Mouse (Mus musculus) MEL (cell line): ENCODE data around the gene Ncam1. TPM values are rescaled to one million over a fixed set of nuclear protein-coding genes. Genes with fewer than 3 reads are reported as not detected.

ENCODE experiments used
- DNase-seq: peaks from one replicate; pipeline ENCODE4 v3.0.0; 2011; ENCODE audit warnings: low read depth, low spot score
- H3K27ac ChIP-seq: 2 replicates; pipeline ENCODE4 v1.5.1; 2012; ENCODE audit warnings: low read depth, mild to moderate bottlenecking, control low read depth, low read length, moderate library complexity; ENCODE audit not compliant: control insufficient read depth
- H3K27me3 ChIP-seq, 2 experiments: fragments of 150-350 bp in 1 of 2; sonication (generic) in 1 of 2; 2 replicates each; pipeline ENCODE4 v1.6.1; 2012; ENCODE audit warnings: low read length in 2 of 2, mild to moderate bottlenecking in 2 of 2, improper control_type of control experiment in 1 of 2, moderate library complexity in 1 of 2; ENCODE audit not compliant: insufficient read depth in 2 of 2, control insufficient read depth in 1 of 2
- H3K36me3 ChIP-seq, 2 experiments: 2 replicates each; pipeline ENCODE4 v1.6.1; 2012 to 2014; ENCODE audit warnings: low read length in 2 of 2, improper control_type of control experiment in 1 of 2, inconsistent platforms in 1 of 2, mild to moderate bottlenecking in 1 of 2; ENCODE audit not compliant: insufficient read depth in 2 of 2, control insufficient read depth in 1 of 2
- H3K4me1 ChIP-seq, 2 experiments: fragments of 150-350 bp in 1 of 2; sonication (generic) in 1 of 2; 2 replicates each; pipeline ENCODE4 v1.6.1; 2012; ENCODE audit warnings: low read length in 2 of 2, improper control_type of control experiment in 1 of 2, mild to moderate bottlenecking in 1 of 2; ENCODE audit not compliant: insufficient read depth in 2 of 2, control insufficient read depth in 1 of 2
- H3K4me3 ChIP-seq, 2 experiments: fragments of 150-350 bp in 1 of 2; sonication (generic) in 1 of 2; 2 replicates each; pipeline ENCODE4 v1.5.1; 2012; ENCODE audit warnings: low read depth in 2 of 2, low read length in 2 of 2, mild to moderate bottlenecking in 2 of 2, moderate library complexity in 2 of 2, control low read depth in 1 of 2, improper control_type of control experiment in 1 of 2; ENCODE audit not compliant: control insufficient read depth in 1 of 2, insufficient read depth in 1 of 2
- H3K79me2 ChIP-seq: 2 replicates; pipeline ENCODE4 v1.6.1; 2012; ENCODE audit warnings: mild to moderate bottlenecking, low read length, moderate library complexity; ENCODE audit not compliant: control insufficient read depth, poor library complexity, insufficient read depth
- H3K9ac ChIP-seq: 2 replicates; pipeline ENCODE4 v1.6.1; 2012; ENCODE audit warnings: low read depth, mild to moderate bottlenecking, control low read depth, low read length, moderate library complexity; ENCODE audit not compliant: control insufficient read depth, poor library complexity, severe bottlenecking
- H3K9me3 ChIP-seq: fragments of 150-350 bp; sonication (generic); replicated peaks from 2 replicates; pipeline ENCODE4 v1.6.1; 2012; ENCODE audit warnings: mild to moderate bottlenecking, low read length, improper control_type of control experiment, moderate library complexity; ENCODE audit not compliant: insufficient read depth
- BHLHE40 ChIP-seq: IDR thresholded peaks from 2 replicates; pipeline ENCODE4 v1.6.1; 2012; ENCODE audit warnings: low read depth, mild to moderate bottlenecking, inconsistent platforms, low read length, improper control_type of control experiment, borderline replicate concordance
- E2F4 ChIP-seq: IDR thresholded peaks from 2 replicates; pipeline ENCODE4 v1.6.1; 2011; ENCODE audit warnings: low read depth, low read length, improper control_type of control experiment, borderline replicate concordance
- GABPA ChIP-seq: IDR thresholded peaks from 2 replicates; pipeline ENCODE4 v1.6.1; 2012; ENCODE audit warnings: low read depth, mild to moderate bottlenecking, inconsistent platforms, low read length, improper control_type of control experiment, moderate library complexity
- HCFC1 ChIP-seq: IDR thresholded peaks from 2 replicates; pipeline ENCODE4 v1.6.1; 2012; ENCODE audit warnings: low read depth, mild to moderate bottlenecking, inconsistent platforms, low read length, improper control_type of control experiment, moderate library complexity
- KAT2A ChIP-seq: conservative IDR thresholded peaks from 2 replicates; pipeline ENCODE4 v1.6.1; 2012; ENCODE audit warnings: low read depth, low read length, improper control_type of control experiment, inconsistent platforms
- MEF2A ChIP-seq: IDR thresholded peaks from 2 replicates; pipeline ENCODE4 v1.6.1; 2014; ENCODE audit warnings: low read depth, mild to moderate bottlenecking, inconsistent platforms, low read length, improper control_type of control experiment; ENCODE audit not compliant: poor library complexity, insufficient replicate concordance, severe bottlenecking; ENCODE audit errors: extremely low read depth
- MYB ChIP-seq: IDR thresholded peaks from 2 replicates; pipeline ENCODE4 v1.6.1; 2011; ENCODE audit warnings: mild to moderate bottlenecking, low read depth, low read length, improper control_type of control experiment
- MYC ChIP-seq: IDR thresholded peaks from 2 replicates; pipeline ENCODE4 v1.6.1; 2011; ENCODE audit warnings: low read depth, mild to moderate bottlenecking, low read length, improper control_type of control experiment, moderate library complexity
- NELFE ChIP-seq: IDR thresholded peaks from 2 replicates; pipeline ENCODE4 v1.6.1; 2011; ENCODE audit warnings: low read depth, low read length, improper control_type of control experiment
- NRF1 ChIP-seq: IDR thresholded peaks from 2 replicates; pipeline ENCODE4 v1.6.1; 2014; ENCODE audit warnings: low read depth, mild to moderate bottlenecking, inconsistent platforms, low read length, improper control_type of control experiment, moderate library complexity; ENCODE audit not compliant: poor library complexity, insufficient read depth, severe bottlenecking
- POLR2AphosphoS2 ChIP-seq: IDR thresholded peaks from 2 replicates; pipeline ENCODE4 v1.6.1; 2011; ENCODE audit warnings: low read length, improper control_type of control experiment
- SIN3A ChIP-seq: IDR thresholded peaks from 2 replicates; pipeline ENCODE4 v1.6.1; 2012; ENCODE audit warnings: low read length, improper control_type of control experiment, inconsistent platforms
- TCF12 ChIP-seq: IDR thresholded peaks from 2 replicates; pipeline ENCODE4 v1.6.1; 2014; ENCODE audit warnings: low read depth, mild to moderate bottlenecking, inconsistent platforms, low read length, improper control_type of control experiment, moderate library complexity
- UBTF ChIP-seq: IDR thresholded peaks from 2 replicates; pipeline ENCODE4 v1.6.1; 2012; ENCODE audit warnings: low read depth, mild to moderate bottlenecking, inconsistent platforms, low read length, improper control_type of control experiment, moderate library complexity, borderline replicate concordance; ENCODE audit not compliant: insufficient read depth
- USF2 ChIP-seq, 2 experiments: IDR thresholded peaks; 2 replicates each; pipeline ENCODE4 v1.6.1; 2011 to 2012; ENCODE audit warnings: improper control_type of control experiment in 2 of 2, low read length in 2 of 2, borderline replicate concordance in 1 of 2, inconsistent platforms in 1 of 2, low read depth in 1 of 2, mild to moderate bottlenecking in 1 of 2; ENCODE audit not compliant: insufficient read depth in 1 of 2
- ZC3H11A ChIP-seq: IDR thresholded peaks from 2 replicates; pipeline ENCODE4 v1.6.1; 2012; ENCODE audit warnings: low read depth, mild to moderate bottlenecking, inconsistent platforms, low read length, improper control_type of control experiment
- ZMIZ1 ChIP-seq: IDR thresholded peaks from 2 replicates; pipeline ENCODE4 v1.6.1; 2012; ENCODE audit warnings: low read depth, mild to moderate bottlenecking, inconsistent platforms, low read length, improper control_type of control experiment, moderate library complexity
- polyA plus RNA-seq, 2 experiments: library from polyadenylated mRNA; stranded (reverse) in 1 of 2; unstranded in 1 of 2; fragments of >175 nt in 1 of 2; fragments of >200 nt in 1 of 2; gene quantifications; 2 replicates each; pipeline versions ENCODE4 v1.2.1 to v1.2.4; 2012; ENCODE audit warnings: low replicate concordance in 2 of 2, low read depth in 1 of 2; ENCODE audit not compliant: insufficient read length in 2 of 2, insufficient read depth in 1 of 2, missing spikeins in 1 of 2
- total RNA-seq: library from RNA; depleted of rRNA; stranded (reverse); fragments of 300-350 nt; gene quantifications from 2 replicates; pipeline ENCODE4 v1.2.3, GENCODE M21; 2012

The Ncam1 gene
- total and polyA plus RNA-seq, 3 experiments, result not detected

DNA sequence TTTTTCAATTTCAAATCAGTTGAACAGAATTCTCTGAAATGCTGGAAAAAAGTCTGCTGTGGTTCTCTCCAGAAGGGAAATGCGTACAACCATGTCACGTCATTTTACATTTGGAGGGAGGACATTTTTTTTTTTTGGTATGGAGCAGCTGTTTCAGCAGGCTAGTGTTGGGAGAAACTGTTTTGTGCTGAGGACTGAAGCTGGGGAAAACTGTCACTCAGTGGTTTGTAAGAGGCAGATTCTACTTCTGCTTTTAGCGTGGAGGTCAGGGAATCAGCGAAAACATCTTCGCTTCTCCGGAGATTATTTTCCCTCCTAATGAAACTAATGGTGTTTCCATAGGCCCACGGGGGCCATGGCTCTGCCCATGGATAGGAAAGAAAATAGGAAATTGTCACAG lies 103.4 kb downstream of the Ncam1 start:
- Histone ChIP-seq H3K9me3 (no peaks in the 10 kb centered on the region), H3K36me3 (no peaks in the 10 kb centered on the region), H3K27ac (no peak overlapping the region)
- TF ChIP-seq NRF1, result no peak
- no peak for TF ChIP-seq MYC
- no peak for TF ChIP-seq BHLHE40
- TF ChIP-seq E2F4, result no peak
- TF ChIP-seq USF2 (IDR thresholded peaks at IDR 0.05; ENCODE audit: borderline replicate concordance in 1 of 2, insufficient read depth in 1 of 2, low read depth in 1 of 2, low read length in 2 of 2), result no peak
- TF ChIP-seq NELFE, result no peak
- no peak for TF ChIP-seq ZMIZ1
- no peak for TF ChIP-seq SIN3A
- no peak for TF ChIP-seq TCF12
- no peak for TF ChIP-seq UBTF
- no peak for TF ChIP-seq POLR2AphosphoS2
- TF ChIP-seq MEF2A, result no peak
- no peak for TF ChIP-seq KAT2A
- no peak for TF ChIP-seq MYB
- TF ChIP-seq, all 39 proteins: peak for 0
- Histone ChIP-seq H3K9ac (no peak overlapping the region), H3K4me3 (no peak overlapping the region), H3K27me3 (no peaks in the 10 kb centered on the region), H3K79me2 (no peaks in the 10 kb centered on the region), H3K4me1 (no peaks in the 10 kb centered on the region)
- no peak for DNase-seq

DNA sequence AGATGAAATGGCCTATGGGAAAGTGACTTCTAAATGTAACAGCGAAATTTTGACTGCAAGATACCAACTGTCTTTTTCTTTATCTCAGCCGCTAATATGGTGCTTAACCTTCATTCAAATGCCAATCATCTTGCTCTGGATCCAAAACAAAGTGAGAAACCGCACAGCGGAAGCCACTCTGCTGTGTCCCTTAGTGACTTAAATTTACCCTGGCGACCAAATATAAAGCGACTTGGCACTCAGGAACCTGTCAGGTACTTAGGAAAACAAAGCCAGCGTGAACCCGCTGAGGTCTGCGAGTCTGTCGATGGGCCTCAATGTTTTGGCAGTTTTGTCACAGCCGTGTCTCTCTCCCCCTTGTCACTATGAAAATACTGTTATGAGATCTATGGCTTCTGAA lies 105.9 kb downstream of the Ncam1 start:
- H3K36me3 ChIP-seq, result no peaks in the 10 kb centered on the region
- no peak overlapping the region for H3K27ac ChIP-seq
- no peaks in the 10 kb centered on the region for H3K9me3 ChIP-seq
- no peak overlapping the region for H3K4me3 ChIP-seq
- no peak for DNase-seq
- H3K9ac ChIP-seq, result no peak overlapping the region
- H3K79me2 ChIP-seq, result no peaks in the 10 kb centered on the region
- TF ChIP-seq ZC3H11A (no peak), POLR2AphosphoS2 (no peak), GABPA (no peak), USF2 (IDR thresholded peaks at IDR 0.05; ENCODE audit: borderline replicate concordance in 1 of 2, insufficient read depth in 1 of 2, low read depth in 1 of 2, low read length in 2 of 2) (no peak), HCFC1 (no peak)
- H3K4me1 ChIP-seq, result no peaks in the 10 kb centered on the region
- no peaks in the 10 kb centered on the region for H3K27me3 ChIP-seq
